Mouse (Mus musculus) brain, embryonic 14.5 days (tissue): Measurements from ENCODE around the gene Ccdc9b.

ENCODE experiments used
- CTCF ChIP-seq: fragments of 200-500 bp; IDR thresholded peaks from 2 replicates; pipeline ENCODE4 v1.5.1; 2012; ENCODE audit warnings: inconsistent platforms, mild to moderate bottlenecking, moderate library complexity, borderline replicate concordance; ENCODE audit not compliant: insufficient read depth, insufficient read length; ENCODE audit errors: extremely low read depth
- POLR2A ChIP-seq: fragments of 200-500 bp; IDR thresholded peaks from 2 replicates; pipeline ENCODE4 v1.6.1; 2012; ENCODE audit warnings: mild to moderate bottlenecking, inconsistent platforms, borderline replicate concordance; ENCODE audit not compliant: poor library complexity, insufficient read depth, insufficient read length, severe bottlenecking; ENCODE audit errors: extremely low read depth

DNA sequence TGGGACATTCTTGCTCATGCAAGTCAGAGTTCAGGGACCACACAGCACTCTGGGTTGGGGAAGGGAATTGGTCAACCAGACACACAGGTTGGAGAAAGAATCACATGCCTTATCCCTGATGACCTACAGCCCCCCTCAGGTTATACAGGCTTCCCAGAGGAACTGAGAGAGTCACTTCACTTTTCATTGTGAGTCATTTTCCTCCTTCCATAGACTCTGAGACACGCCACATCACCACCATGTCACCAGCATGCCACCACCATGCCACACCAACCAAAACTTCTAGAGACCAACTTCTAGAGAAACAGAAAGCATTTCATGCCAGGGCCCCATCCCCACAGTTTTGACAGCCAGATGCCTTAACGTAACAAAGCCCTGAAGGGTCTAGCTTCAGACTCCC is 35.6 kb downstream of the Ccdc9b start:
- no peak for TF ChIP-seq POLR2A
- no peak for TF ChIP-seq CTCF
